Mouse (Mus musculus) brain, adult 10 weeks (tissue): Measurements from ENCODE around the gene Tmem178. TPM values are rescaled to one million over a fixed set of nuclear protein-coding genes. Genes with fewer than 3 reads are reported as not detected.

ENCODE experiments used
- polyA plus RNA-seq: library from polyadenylated mRNA; stranded (reverse); fragments of 350-450 nt; fragmentation: Illumina TruSeq; extraction: RNeasy Lipid Tissue Mini Kit (QIAGEN cat#74804); gene quantifications from one replicate; pipeline ENCODE4 v1.2.3, GENCODE M21; 2015; ENCODE audit warnings: low read depth, low replicate concordance

Tmem178 gene
- polyA plus RNA-seq, result 82.0 TPM

DNA sequence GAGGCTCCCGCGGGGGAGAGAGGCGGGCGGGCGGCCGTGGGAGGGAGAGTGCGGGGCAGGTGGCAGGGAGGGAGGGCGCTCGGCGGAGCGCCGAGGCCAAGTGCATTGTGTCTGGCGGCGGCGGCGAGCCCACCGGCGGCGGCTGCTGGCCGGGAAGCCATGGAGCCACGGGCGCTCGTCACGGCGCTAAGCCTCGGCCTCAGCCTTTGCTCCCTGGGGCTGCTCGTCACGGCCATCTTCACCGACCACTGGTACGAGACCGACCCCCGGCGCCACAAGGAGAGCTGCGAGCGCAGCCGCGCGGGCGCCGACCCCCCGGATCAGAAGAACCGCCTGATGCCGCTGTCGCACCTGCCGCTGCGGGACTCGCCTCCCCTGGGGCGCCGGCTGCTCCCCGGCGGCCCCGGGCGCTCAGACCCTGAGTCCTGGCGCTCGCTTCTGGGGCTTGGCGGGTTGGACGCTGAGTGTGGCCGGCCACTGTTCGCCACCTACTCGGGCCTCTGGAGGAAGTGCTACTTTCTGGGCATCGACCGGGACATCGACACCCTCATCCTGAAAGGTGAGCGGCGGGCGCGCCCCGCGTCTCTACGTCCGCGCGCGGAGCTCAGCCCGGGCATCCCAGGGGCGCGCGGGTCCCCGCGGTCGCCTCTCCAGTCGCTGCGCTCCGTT, at the start of gene Tmem178:
Gene Tmem178 (plus strand): TSS at position 103 of the 669 bp plus-strand sequence.

Other genes with a start within 250 kb of the Tmem178 start
- 47.5 TPM for gene Map4k3, start 216.1 kb upstream of the Tmem178 start, polyA plus RNA-seq
- 5.0 TPM for gene Thumpd2, start 120.5 kb downstream of the Tmem178 start, polyA plus RNA-seq